Mouse (Mus musculus) spleen, adult 2 months (tissue): ENCODE measurements at regions not wholly inside any gene's neighbourhood (a gene's known extent, or its start where the extent isn't known, plus 50 kb on each side); places are given as distances from the start of the nearest gene placed in this dataset.

Experiments used
- CTCF ChIP-seq: fragments of 200-500 bp; IDR thresholded peaks from 2 replicates; pipeline ENCODE4 v1.5.1; 2011; ENCODE audit warnings: mild to moderate bottlenecking, inconsistent platforms; ENCODE audit not compliant: insufficient read depth, insufficient read length, insufficient replicate concordance; ENCODE audit errors: extremely low read depth
- POLR2A ChIP-seq: fragments of 200-500 bp; IDR thresholded peaks from 2 replicates; pipeline ENCODE4 v1.6.1; 2011; ENCODE audit warnings: low read depth, low read length, inconsistent platforms

DNA sequence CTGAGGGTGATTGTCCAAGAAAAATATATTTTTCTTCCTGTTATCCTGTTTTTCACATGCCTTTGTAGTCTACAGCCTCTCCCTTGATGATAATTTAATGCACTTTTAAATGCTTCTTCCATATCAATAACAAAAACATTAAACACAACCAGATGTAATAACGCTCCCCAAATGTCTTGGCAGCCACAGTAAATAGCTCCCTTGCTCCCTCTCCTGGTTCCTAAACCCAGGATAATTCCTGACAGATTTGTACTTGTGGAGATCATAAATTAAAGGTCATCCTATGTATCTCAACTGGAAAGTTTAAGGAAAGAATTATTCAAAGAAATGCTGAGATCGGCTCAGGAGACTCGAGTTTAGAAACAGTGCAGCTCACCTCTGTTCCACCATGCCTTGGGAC is 306.6 kb downstream of the Arl4a start:
- TF ChIP-seq POLR2A (no peak), CTCF (no peak)
